Mouse (Mus musculus): ENCODE data around the gene Hist1h2be. TPM values are rescaled to one million over a fixed set of nuclear protein-coding genes. Genes with fewer than 3 reads are reported as not detected.
"Not testable (repeated sequence)": the region's sequence is repeated elsewhere in the genome, so short reads cannot be mapped to it uniquely, and the experiment has no call there.

Hist1h2be gene
- polyA plus RNA-seq, 1 experiment from 2014 or later, result 2.2 TPM

- not testable (repeated sequence) for H3K36me3 ChIP-seq; H3K27me3 ChIP-seq; H3K9me3 ChIP-seq (replicated peaks); ATAC-seq (ENCODE audit: low FRiP score)
- Histone ChIP-seq H3K4me1 (peaks cover 29% of the 10 kb centered on the region), H3K4me3 (peak overlapping the region; percentile 44), H3K27ac (peak overlapping the region; percentile 83), H3K9ac (peak overlapping the region; percentile 63), H3K4me2 (replicated peaks) (peak overlapping the region; percentile 73)
- WGBS, result 2% methylated on average over 11 of the region's 40 CpGs
Observed at GRCm38 (mm10) chr13:23575864-23576313, 45.0 kb downstream of the Hist1h2be start.

- no peaks in the 10 kb centered on the region for H3K27me3 ChIP-seq
- peak within 1 kb of the TSS; percentile 73 for H3K4me2 ChIP-seq (replicated peaks)
- no peaks in the 10 kb centered on the region for H3K36me3 ChIP-seq
- H3K4me3 ChIP-seq, result peak within 1 kb of the TSS; percentile 44
- peaks cover 29% of the 10 kb centered on the region for H3K4me1 ChIP-seq
- H3K9ac ChIP-seq, result peak within 1 kb of the TSS; percentile 63
- under 1% methylated on average over 18 of the region's 18 CpGs for WGBS
- peak; percentile 60 for ATAC-seq (ENCODE audit: low FRiP score)
- no peaks in the 10 kb centered on the region for H3K9me3 ChIP-seq (replicated peaks)
- H3K27ac ChIP-seq, result peak within 1 kb of the TSS; percentile 87
Observed at GRCm38 (mm10) chr13:23575271-23575851, 45.6 kb downstream of the Hist1h2be start, which contains the start of gene Hist1h3d. TSS of gene Hist1h3d (plus strand) at chr13:23575763.

DNA sequence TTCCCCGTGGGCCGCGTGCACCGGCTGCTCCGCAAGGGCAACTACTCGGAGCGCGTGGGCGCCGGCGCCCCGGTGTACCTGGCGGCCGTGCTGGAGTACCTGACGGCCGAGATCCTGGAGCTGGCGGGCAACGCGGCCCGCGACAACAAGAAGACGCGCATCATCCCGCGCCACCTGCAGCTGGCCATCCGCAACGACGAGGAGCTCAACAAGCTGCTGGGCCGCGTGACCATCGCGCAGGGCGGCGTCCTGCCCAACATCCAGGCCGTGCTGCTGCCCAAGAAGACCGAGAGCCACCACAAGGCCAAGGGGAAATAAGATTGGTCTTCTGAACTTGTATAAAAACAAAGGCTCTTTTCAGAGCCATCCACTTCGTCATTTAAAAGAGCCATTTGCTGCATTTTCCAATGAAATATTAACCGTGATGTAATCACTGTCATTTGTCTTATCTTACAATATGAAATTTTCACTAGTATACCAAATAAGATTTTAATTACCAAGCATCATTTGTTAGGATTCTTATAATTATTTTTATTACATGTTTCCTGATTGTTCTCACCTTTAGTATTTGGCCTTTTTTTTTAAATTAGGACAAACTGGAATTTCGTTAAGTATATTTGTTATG lies 46.3 kb downstream of the Hist1h2be start:
- Histone ChIP-seq H3K4me2 (replicated peaks) (peak overlapping the region; percentile 81), H3K4me3 (peak overlapping the region; percentile 25), H3K4me1 (peaks cover 34% of the 10 kb centered on the region), H3K27ac (peak overlapping the region; percentile 87)
- not testable (repeated sequence) for H3K9me3 ChIP-seq (replicated peaks); H3K27me3 ChIP-seq; H3K36me3 ChIP-seq; H3K9ac ChIP-seq
- 0% methylated on average over 12 of the region's 39 CpGs for WGBS
- ATAC-seq (ENCODE audit: low FRiP score), result peak; percentile 8

DNA sequence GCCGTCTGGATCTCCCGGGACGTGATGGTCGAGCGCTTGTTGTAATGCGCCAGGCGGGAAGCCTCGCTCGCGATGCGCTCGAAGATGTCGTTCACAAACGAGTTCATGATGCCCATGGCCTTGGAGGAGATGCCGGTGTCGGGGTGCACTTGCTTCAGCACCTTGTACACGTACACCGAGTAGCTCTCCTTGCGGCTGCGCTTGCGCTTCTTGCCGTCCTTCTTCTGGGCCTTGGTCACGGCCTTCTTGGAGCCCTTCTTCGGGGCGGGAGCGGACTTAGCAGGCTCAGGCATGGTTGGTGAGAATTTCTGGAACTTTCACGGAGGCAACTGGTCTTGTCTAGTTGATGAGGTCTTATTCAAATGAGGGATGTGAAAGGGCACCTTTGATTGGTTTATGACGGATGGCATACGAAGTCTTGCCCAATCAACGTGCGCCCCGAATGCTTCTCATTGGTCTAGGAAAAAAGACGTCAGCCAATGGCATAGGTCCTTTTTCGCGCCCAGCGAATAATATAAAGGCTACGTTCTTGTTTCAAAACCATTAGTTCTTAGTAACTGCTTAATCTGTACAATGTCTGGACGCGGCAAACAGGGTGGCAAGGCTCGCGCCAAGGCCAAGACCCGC lies 46.9 kb downstream of the Hist1h2be start, which contains the start of the genes Hist1h2bf and Hist1h2ad:
TSS of gene Hist1h2bf (minus strand) at position 299 of the 627 bp plus-strand sequence.
TSS of gene Hist1h2ad (plus strand) at position 484 of the 627 bp plus-strand sequence.
- not testable (repeated sequence) for H3K27me3 ChIP-seq; H3K36me3 ChIP-seq; H3K9me3 ChIP-seq (replicated peaks)
- Histone ChIP-seq H3K27ac (peak within 1 kb of the TSS; percentile 87), H3K9ac (peak within 1 kb of the TSS; percentile 51), H3K4me3 (peak within 1 kb of the TSS; percentile 45), H3K4me2 (replicated peaks) (peak within 1 kb of the TSS; percentile 81), H3K4me1 (peaks cover 34% of the 10 kb centered on the region)
- peak; percentile 93 for ATAC-seq (ENCODE audit: low FRiP score)
- 1% methylated on average over 34 of the region's 42 CpGs for WGBS

DNA sequence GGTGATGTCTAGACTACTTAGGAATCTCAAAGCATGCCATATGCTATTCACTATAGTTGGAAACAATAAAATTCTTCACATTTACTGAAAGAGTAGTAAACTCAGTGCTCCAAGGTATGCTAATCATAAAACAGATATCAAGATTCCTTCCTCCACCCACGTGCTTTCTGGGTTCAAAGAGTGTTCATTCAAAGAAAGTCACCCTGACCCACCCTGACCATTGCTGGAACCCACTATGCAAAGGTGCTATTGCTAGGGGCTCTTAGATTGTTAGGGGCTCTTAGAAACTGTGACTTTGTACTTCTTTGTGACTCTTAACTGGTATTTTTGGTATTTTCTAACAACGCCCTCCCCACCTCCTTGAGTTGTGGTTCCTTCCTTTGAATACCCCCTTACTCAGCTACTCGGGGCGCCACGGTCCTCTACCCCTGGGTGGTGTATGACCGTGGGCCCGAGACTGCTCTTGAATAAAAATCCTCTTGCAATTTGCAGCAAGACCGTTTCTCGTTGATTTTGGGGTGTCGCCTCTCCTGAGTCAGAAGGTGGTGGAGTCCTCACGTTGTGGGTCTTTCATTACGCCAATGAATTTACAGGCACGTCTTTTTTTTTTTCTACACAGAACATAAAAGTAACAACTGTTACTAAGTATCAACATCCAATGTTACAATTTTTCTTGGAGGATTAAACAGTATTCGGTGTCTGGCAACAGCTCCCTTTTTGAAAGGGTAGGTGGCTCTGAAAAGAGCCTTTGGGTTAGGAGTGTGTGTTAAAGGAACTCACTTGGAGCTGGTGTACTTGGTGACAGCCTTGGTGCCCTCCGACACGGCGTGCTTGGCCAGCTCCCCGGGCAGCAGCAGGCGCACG lies 47.7 kb downstream of the Hist1h2be start:
- not testable (repeated sequence) for H3K9me3 ChIP-seq (replicated peaks); ATAC-seq (ENCODE audit: low FRiP score); H3K36me3 ChIP-seq; H3K27me3 ChIP-seq
- 10% methylated on average over 20 of the region's 20 CpGs for WGBS
- Histone ChIP-seq H3K4me2 (replicated peaks) (peak overlapping the region; percentile 81), H3K4me3 (peak overlapping the region; percentile 45), H3K9ac (peak overlapping the region; percentile 51), H3K4me1 (peaks cover 34% of the 10 kb centered on the region), H3K27ac (peak overlapping the region; percentile 84)

GRCm38 (mm10) chr13:23572218-23573033 lies 48.5 kb downstream of the Hist1h2be start:
- peak overlapping the region; percentile 81 for H3K4me2 ChIP-seq (replicated peaks)
- peak overlapping the region; percentile 71 for H3K9ac ChIP-seq
- WGBS, result 44% methylated on average over 2 of the region's 2 CpGs
- peak overlapping the region; percentile 96 for H3K27ac ChIP-seq
- no peak for ATAC-seq (ENCODE audit: low FRiP score)
- no peaks in the 10 kb centered on the region for H3K27me3 ChIP-seq
- H3K36me3 ChIP-seq, result no peaks in the 10 kb centered on the region
- H3K9me3 ChIP-seq (replicated peaks), result no peaks in the 10 kb centered on the region
- peak overlapping the region; percentile 45 for H3K4me3 ChIP-seq
- peaks cover 34% of the 10 kb centered on the region for H3K4me1 ChIP-seq

GRCm38 (mm10) chr13:23571504-23572217 lies 49.3 kb downstream of the Hist1h2be start:
- peak overlapping the region; percentile 81 for H3K4me2 ChIP-seq (replicated peaks)
- not testable (repeated sequence) for H3K9me3 ChIP-seq (replicated peaks); ATAC-seq (ENCODE audit: low FRiP score); H3K36me3 ChIP-seq; H3K27me3 ChIP-seq
- WGBS, result under 1% methylated on average over 17 of the region's 34 CpGs
- peak overlapping the region; percentile 71 for H3K9ac ChIP-seq
- H3K4me3 ChIP-seq, result peak overlapping the region; percentile 45
- H3K27ac ChIP-seq, result peak overlapping the region; percentile 96
- peaks cover 26% of the 10 kb centered on the region for H3K4me1 ChIP-seq

GRCm38 (mm10) chr13:23571022-23571503 lies 49.9 kb downstream of the Hist1h2be start, which contains the start of the genes Hist1h2ae and Hist1h2bg:
TSS of gene Hist1h2ae (minus strand) at chr13:23571220.
TSS of gene Hist1h2bg (plus strand) at chr13:23571396.
- peaks cover 21% of the 10 kb centered on the region for H3K4me1 ChIP-seq
- H3K36me3 ChIP-seq, result no peaks in the 10 kb centered on the region
- H3K4me3 ChIP-seq, result peak within 1 kb of the TSS; percentile 45
- H3K4me2 ChIP-seq (replicated peaks), result peak within 1 kb of the TSS; percentile 81
- ATAC-seq (ENCODE audit: low FRiP score), result peak; percentile 93
- H3K9me3 ChIP-seq (replicated peaks), result no peaks in the 10 kb centered on the region
- WGBS, result 0% methylated on average over 18 of the region's 18 CpGs
- H3K27me3 ChIP-seq, result no peaks in the 10 kb centered on the region
- peak within 1 kb of the TSS; percentile 71 for H3K9ac ChIP-seq
- H3K27ac ChIP-seq, result peak within 1 kb of the TSS; percentile 96

- Histone ChIP-seq H3K27ac (peak overlapping the region; percentile 96), H3K9ac (peak overlapping the region; percentile 47), H3K4me1 (peaks cover 19% of the 10 kb centered on the region), H3K4me2 (replicated peaks) (peak overlapping the region; percentile 81), H3K4me3 (peak overlapping the region; percentile 45)
- 2% methylated on average over 22 of the region's 41 CpGs for WGBS
- ATAC-seq (ENCODE audit: low FRiP score), result peak; percentile 7; the same call in 1 of the 2 replicates
- not testable (repeated sequence) for H3K36me3 ChIP-seq; H3K27me3 ChIP-seq; H3K9me3 ChIP-seq (replicated peaks)
Observed at GRCm38 (mm10) chr13:23570261-23571021, 50.5 kb downstream of the Hist1h2be start.

DNA sequence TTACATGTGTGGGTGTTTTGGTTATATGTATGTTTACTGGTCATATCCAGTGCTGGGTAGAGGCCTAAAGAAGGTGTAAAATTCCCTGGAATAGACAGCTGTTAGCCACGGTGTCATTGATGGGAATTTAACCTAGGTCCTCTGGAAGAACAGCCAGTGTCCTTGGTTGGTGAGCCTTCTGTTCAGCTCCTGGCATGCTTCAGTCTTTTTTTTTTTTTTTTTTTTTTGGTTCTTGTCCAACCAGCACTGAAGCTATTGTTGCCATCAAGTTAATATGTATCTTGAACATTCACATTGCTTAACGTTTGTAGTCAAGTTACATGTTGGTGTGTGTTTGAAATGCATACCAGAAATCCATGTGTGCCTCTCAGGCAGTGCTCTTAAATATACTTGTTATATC lies 56.4 kb downstream of the Hist1h2be start:
- H3K27ac ChIP-seq, result no peak overlapping the region
- H3K4me1 ChIP-seq, result no peaks in the 10 kb centered on the region
- no peaks in the 10 kb centered on the region for H3K36me3 ChIP-seq
- no peaks in the 10 kb centered on the region for H3K9me3 ChIP-seq (replicated peaks)
- no peak for ATAC-seq (ENCODE audit: low FRiP score)
- no peaks in the 10 kb centered on the region for H3K27me3 ChIP-seq
- WGBS, result 99% methylated on average over 2 of the region's 2 CpGs
- no peak overlapping the region for H3K4me2 ChIP-seq (replicated peaks)
- no peak overlapping the region for H3K4me3 ChIP-seq
- no peak overlapping the region for H3K9ac ChIP-seq

Measured in hindbrain, embryonic 12.5 days (tissue).